Mouse (Mus musculus): Measurements from ENCODE around the gene Taar8a.
"Not testable (repeated sequence)": the region's sequence is repeated elsewhere in the genome, so short reads cannot be mapped to it uniquely, and the experiment has no call there.

Gene Taar8a

GRCm38 (mm10) chr10:24076200-24076599 is at the start of gene Taar8a:
TSS of gene Taar8a (plus strand) at chr10:24076500.
- DNase-seq = not testable (repeated sequence)

- DNase-seq = no peak
Observed at GRCm38 (mm10) chr10:24026922-24027321, 49.4 kb upstream of the Taar8a start, which contains the start of gene Taar7d. TSS of gene Taar7d (plus strand) at chr10:24027222.

GRCm38 (mm10) chr10:24031347-24031746 is 45.0 kb upstream of the Taar8a start:
- no peak for DNase-seq

- no peak for DNase-seq
Observed at GRCm38 (mm10) chr10:24037314-24037713, 39.0 kb upstream of the Taar8a start, which contains the start of gene Taar7e. TSS of gene Taar7e (plus strand) at chr10:24037614.

GRCm38 (mm10) chr10:24040120-24040869 is 36.0 kb upstream of the Taar8a start:
- no peak for DNase-seq

GRCm38 (mm10) chr10:24049210-24049609 is 27.1 kb upstream of the Taar8a start, which contains the start of gene Taar7f:
TSS of gene Taar7f (plus strand) at chr10:24049510.
- no peak for DNase-seq

- DNase-seq = no peak
Observed at GRCm38 (mm10) chr10:24052039-24052438, 24.3 kb upstream of the Taar8a start.

GRCm38 (mm10) chr10:24058986-24059385 is 17.3 kb upstream of the Taar8a start:
- DNase-seq = no peak

GRCm38 (mm10) chr10:24074751-24075150 is 1.5 kb upstream of the Taar8a start:
- DNase-seq = not testable (repeated sequence)

- peak; percentile 28 to 61 for DNase-seq
Observed at GRCm38 (mm10) chr10:24080166-24080565, 3.9 kb downstream of the Taar8a start.

GRCm38 (mm10) chr10:24085936-24086335 is 9.6 kb downstream of the Taar8a start:
- DNase-seq = no peak

- no peak for DNase-seq
Observed at GRCm38 (mm10) chr10:24086555-24086954, 10.3 kb downstream of the Taar8a start.

GRCm38 (mm10) chr10:24087168-24087567 is 10.9 kb downstream of the Taar8a start:
- DNase-seq = no peak

- no peak for DNase-seq
Observed at GRCm38 (mm10) chr10:24092194-24092593, 15.9 kb downstream of the Taar8a start, which contains the start of gene Taar8b. TSS of gene Taar8b (minus strand) at chr10:24092294.

GRCm38 (mm10) chr10:24097010-24097409 is 20.7 kb downstream of the Taar8a start:
- DNase-seq = not testable (repeated sequence)

GRCm38 (mm10) chr10:24101812-24102211 is 25.5 kb downstream of the Taar8a start, which contains the start of gene Taar8c:
TSS of gene Taar8c (minus strand) at chr10:24101912.
- DNase-seq = not testable (repeated sequence)

- not testable (repeated sequence) for DNase-seq
Observed at GRCm38 (mm10) chr10:24103299-24103698, 27.0 kb downstream of the Taar8a start.

- DNase-seq = no peak
Observed at GRCm38 (mm10) chr10:24107747-24108146, 31.4 kb downstream of the Taar8a start.

- no peak for DNase-seq
Observed at GRCm38 (mm10) chr10:24108236-24108635, 31.9 kb downstream of the Taar8a start.

GRCm38 (mm10) chr10:24109434-24109833 is 33.1 kb downstream of the Taar8a start, which contains the start of gene Taar9:
TSS of gene Taar9 (minus strand) at chr10:24109534.
- not testable (repeated sequence) for DNase-seq

- DNase-seq = peak; percentile 25 to 60
Observed at GRCm38 (mm10) chr10:24111116-24111778, 34.9 kb downstream of the Taar8a start.

Measured in cerebellum, postnatal 25 days (tissue).